Mouse (Mus musculus) embryonic facial prominence, embryonic 11.5 days (tissue): ENCODE measurements around the gene Wdr19. TPM values are rescaled to one million over a fixed set of nuclear protein-coding genes. Genes with fewer than 3 reads are reported as not detected.

Experiments used
- ATAC-seq: fragments of 200-750 bp; cut with Nextera tagmentation; replicated peaks from 2 replicates; pipeline ENCODE4 v1.8.0; 2017; ENCODE audit warnings: low read depth; ENCODE audit not compliant: insufficient number of reproducible peaks, low FRiP score, low TSS enrichment
- DNase-seq: peaks from one replicate; pipeline ENCODE4 v3.0.0-alpha.2; 2015; ENCODE audit warnings: low spot score
- H3K27ac ChIP-seq: fragments of 300-500 bp; sonication (generic); replicated peaks from 2 replicates; pipeline ENCODE4 v1.5.1; 2014; ENCODE audit warnings: mild to moderate bottlenecking, low read depth, low read length, control low read depth
- H3K27me3 ChIP-seq: fragments of 300-500 bp; sonication (generic); 2 replicates; pipeline ENCODE4 v1.6.1; 2014; ENCODE audit warnings: mild to moderate bottlenecking, low read length, moderate library complexity, mixed read lengths; ENCODE audit not compliant: control insufficient read depth, insufficient read depth
- H3K36me3 ChIP-seq: fragments of 300-500 bp; sonication (generic); replicated peaks from 2 replicates; pipeline ENCODE4 v1.6.1; 2014; ENCODE audit warnings: low read depth, mild to moderate bottlenecking, low read length, moderate library complexity, mixed read lengths; ENCODE audit not compliant: control insufficient read depth, insufficient read depth
- H3K4me1 ChIP-seq: fragments of 300-500 bp; sonication (generic); 2 replicates; pipeline ENCODE4 v1.6.1; 2014; ENCODE audit warnings: low read length, mixed read lengths; ENCODE audit not compliant: control insufficient read depth, insufficient read depth
- H3K4me2 ChIP-seq: fragments of 300-500 bp; sonication (generic); 2 replicates; pipeline ENCODE4 v1.6.1; 2014; ENCODE audit warnings: low read depth, mild to moderate bottlenecking, control low read depth, low read length, moderate library complexity
- H3K4me3 ChIP-seq: fragments of 300-500 bp; sonication (generic); 2 replicates; pipeline ENCODE4 v1.5.1; 2014; ENCODE audit warnings: low read depth, low read length, control low read depth
- H3K9ac ChIP-seq: fragments of 300-500 bp; sonication (generic); replicated peaks from 2 replicates; pipeline ENCODE4 v1.6.1; 2014; ENCODE audit warnings: mild to moderate bottlenecking, control low read depth, low read length
- H3K9me3 ChIP-seq: fragments of 300-500 bp; sonication (generic); replicated peaks from 2 replicates; pipeline ENCODE4 v1.6.1; 2016; ENCODE audit warnings: mild to moderate bottlenecking, low read length, inconsistent platforms, mixed read lengths; ENCODE audit not compliant: control insufficient read depth
- WGBS: fragments of 180-500 bp; shearing (Covaris S2); extraction: QIAGEN DNeasy Blood & Tissue Kit; methylation state at CpG from one replicate; pipeline ENCODE4 v1.1.7; 2014; 5-methylcytosine and 5-hydroxymethylcytosine counted together
- polyA plus RNA-seq: library from polyadenylated mRNA; unstranded; fragments of >200 nt; fragmentation: Nextera tagmentation; extraction: Ambion mirVana; gene quantifications from 2 replicates; pipeline ENCODE4 v1.2.1, GENCODE M21; 2014

Wdr19 gene
- polyA plus RNA-seq, 1 experiment from 2014 or later = 14.1 TPM

- no peak overlapping the region for H3K9ac ChIP-seq
- no peak overlapping the region for H3K4me2 ChIP-seq
- H3K27me3 ChIP-seq = no peaks in the 10 kb centered on the region
- peaks cover 3% of the 10 kb centered on the region for H3K36me3 ChIP-seq
- H3K4me3 ChIP-seq = no peak overlapping the region
- no peak for ATAC-seq
- H3K27ac ChIP-seq = no peak overlapping the region
- H3K4me1 ChIP-seq = no peaks in the 10 kb centered on the region
- DNase-seq = no peak
- 90% methylated on average over 3 of the region's 3 CpGs for WGBS
- no peaks in the 10 kb centered on the region for H3K9me3 ChIP-seq
These were observed 109.4 kb downstream of the Wdr19 start for GRCm38 (mm10) chr5:65308866-65309265.

Other genes starting within 250 kb of the Wdr19 start
- 0.31 and 0.50 TPM in 2 replicates for gene Tlr6, start 239.6 kb upstream of the Wdr19 start, polyA plus RNA-seq
- 16.1 and 18.8 TPM in 2 replicates for gene Fam114a1, start 229.6 kb upstream of the Wdr19 start, polyA plus RNA-seq
- gene Tmem156, start 107.6 kb upstream of the Wdr19 start, polyA plus RNA-seq = not detected in 2 replicates
- gene Klhl5, start 92.2 kb upstream of the Wdr19 start, polyA plus RNA-seq = 13.5 and 14.9 TPM in 2 replicates
- gene Rfc1, start 136.0 kb downstream of the Wdr19 start, polyA plus RNA-seq = 125 and 131 TPM in 2 replicates
- gene Klb, start 148.6 kb downstream of the Wdr19 start, polyA plus RNA-seq = not detected in 2 replicates
- 1,036 and 1,093 TPM in 2 replicates for gene Rpl9, start 191.7 kb downstream of the Wdr19 start, polyA plus RNA-seq
- gene Lias, start 191.8 kb downstream of the Wdr19 start, polyA plus RNA-seq = 70.4 and 70.6 TPM in 2 replicates
- 104 and 112 TPM in 2 replicates for gene Ugdh, start 236.3 kb downstream of the Wdr19 start, polyA plus RNA-seq